Mouse (Mus musculus): Measurements from ENCODE around the gene Rhoa. TPM values are rescaled to one million over a fixed set of nuclear protein-coding genes. Genes with fewer than 3 reads are reported as not detected.

Rhoa gene
- total and polyA plus RNA-seq, 3 experiments: 136 to 426 (median 235) TPM

DNA sequence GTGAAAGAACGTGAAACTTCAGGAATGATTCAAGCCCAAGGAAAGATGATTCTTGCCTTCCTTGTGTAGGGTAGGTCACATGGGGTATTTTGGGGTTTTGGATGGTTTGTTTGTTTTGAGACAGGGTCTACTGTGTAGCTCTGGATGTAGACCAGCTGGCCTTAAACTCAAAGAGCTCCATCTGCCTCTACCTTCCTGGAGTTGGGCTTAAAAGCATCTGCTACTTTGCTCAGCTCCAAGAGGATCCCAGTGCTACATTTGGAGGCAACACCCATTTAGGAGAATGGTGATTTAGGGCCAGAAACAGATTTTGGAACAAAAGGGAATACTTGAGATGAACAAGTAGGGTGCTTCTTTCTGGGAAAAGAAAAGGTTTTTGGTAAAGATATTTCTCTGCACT lies 18.9 kb downstream of the Rhoa start:
- Histone ChIP-seq H3K9me3 (replicated peaks) (no peaks in the 10 kb centered on the region), H3K4me3 (ENCODE audit: low read depth, low read length) (no peak overlapping the region), H3K27me3 (ENCODE audit: insufficient read depth, low read length) (no peaks in the 10 kb centered on the region), H3K4me1 (ENCODE audit: insufficient read depth, low read depth, low read length) (peaks cover 26% of the 10 kb centered on the region), H3K36me3 (replicated peaks) (peaks cover 85% of the 10 kb centered on the region)
- ATAC-seq (ENCODE audit: extremely low read depth, insufficient number of reproducible peaks, low FRiP score, poor library complexity, severe bottlenecking) (no peak), DNase-seq (ENCODE audit: low spot score) (no peak)
- TF ChIP-seq GATA2 (IDR thresholded peaks at IDR 0.05; ENCODE audit: borderline replicate concordance, low read depth, low read length) (no peak), POLR2AphosphoS5 (IDR thresholded peaks at IDR 0.05; ENCODE audit: insufficient replicate concordance, low read depth, low read length) (no peak), CTCF (IDR thresholded peaks at IDR 0.05; ENCODE audit: low read depth, low read length) (no peak), TAL1 (conservative IDR thresholded peaks at IDR 0.05; ENCODE audit: low read depth, low read length) (no peak), GATA1 (IDR thresholded peaks at IDR 0.05; ENCODE audit: borderline replicate concordance, low read length) (no peak)

DNA sequence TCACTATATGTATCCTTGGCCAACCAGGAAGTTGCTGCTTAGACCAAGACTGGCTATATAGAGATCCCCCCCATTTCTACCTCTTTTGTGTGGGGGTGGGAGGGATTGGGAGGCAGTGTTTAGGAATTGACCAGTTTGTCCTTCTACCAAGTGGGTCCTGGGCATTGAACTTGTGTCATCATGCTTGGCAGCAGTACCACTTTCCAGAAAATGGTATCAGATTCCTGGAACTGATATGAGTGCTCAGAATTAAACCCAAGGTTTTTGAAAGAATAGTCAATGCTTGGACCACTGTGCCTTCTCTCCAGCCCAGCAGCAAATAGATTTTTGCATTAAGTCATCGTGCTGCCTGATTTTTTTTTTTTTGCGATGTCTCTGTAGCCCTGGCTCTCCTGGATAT lies 19.9 kb downstream of the Rhoa start:
- Histone ChIP-seq H3K4me3 (ENCODE audit: low read depth, low read length) (no peak overlapping the region), H3K27me3 (ENCODE audit: insufficient read depth, low read length) (no peaks in the 10 kb centered on the region), H3K36me3 (replicated peaks) (peaks cover 85% of the 10 kb centered on the region), H3K9me3 (replicated peaks) (no peaks in the 10 kb centered on the region), H3K4me1 (ENCODE audit: insufficient read depth, low read depth, low read length) (peaks cover 23% of the 10 kb centered on the region)
- DNase-seq (ENCODE audit: low spot score) (no peak), ATAC-seq (ENCODE audit: extremely low read depth, insufficient number of reproducible peaks, low FRiP score, poor library complexity, severe bottlenecking) (no peak)
- TF ChIP-seq TAL1 (conservative IDR thresholded peaks at IDR 0.05; ENCODE audit: low read depth, low read length): no peak
- TF ChIP-seq CTCF (IDR thresholded peaks at IDR 0.05; ENCODE audit: low read depth, low read length): no peak
- no peak for TF ChIP-seq GATA2 (IDR thresholded peaks at IDR 0.05; ENCODE audit: borderline replicate concordance, low read depth, low read length)
- no peak for TF ChIP-seq POLR2AphosphoS5 (IDR thresholded peaks at IDR 0.05; ENCODE audit: insufficient replicate concordance, low read depth, low read length)
- TF ChIP-seq GATA1 (IDR thresholded peaks at IDR 0.05; ENCODE audit: borderline replicate concordance, low read length): no peak

DNA sequence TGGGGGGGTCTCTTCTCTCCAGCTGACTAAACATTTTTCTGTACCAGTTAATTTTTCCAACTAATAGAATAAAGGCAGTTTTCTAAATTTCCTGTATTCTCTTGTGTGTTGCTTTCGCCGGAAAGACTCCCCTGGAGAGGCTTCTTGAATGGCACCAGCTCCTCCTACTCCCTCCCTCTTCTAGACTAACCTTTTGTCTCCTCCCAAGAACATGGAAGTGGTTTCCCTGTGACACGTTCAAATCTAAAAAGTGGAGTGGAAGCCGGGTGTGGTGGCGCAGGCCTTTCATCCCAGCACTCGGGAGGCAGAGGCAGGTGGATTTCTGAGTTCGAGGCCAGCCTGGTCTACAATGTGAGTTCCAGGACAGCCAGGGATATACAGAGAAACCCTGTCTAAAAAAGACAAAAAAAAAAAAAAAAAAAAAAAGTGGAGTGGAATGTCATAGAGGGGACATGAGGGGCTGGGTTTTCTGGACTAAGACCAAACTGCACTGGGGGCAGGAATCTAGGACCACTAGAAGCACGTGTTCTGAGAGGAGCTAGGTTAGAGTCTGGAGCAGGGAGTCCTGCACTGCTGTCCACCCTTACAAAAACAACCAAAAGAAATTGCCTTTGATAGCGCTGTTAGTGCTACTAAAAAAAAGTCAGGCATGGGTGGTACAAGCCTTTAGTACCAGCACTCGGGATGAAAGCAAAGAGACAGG lies 32.1 kb downstream of the Rhoa start:
- Histone ChIP-seq H3K36me3 (replicated peaks) (peaks cover 64% of the 10 kb centered on the region), H3K27me3 (ENCODE audit: insufficient read depth, low read length) (no peaks in the 10 kb centered on the region), H3K9me3 (replicated peaks) (no peaks in the 10 kb centered on the region), H3K4me1 (ENCODE audit: insufficient read depth, low read depth, low read length) (peaks cover 49% of the 10 kb centered on the region), H3K4me3 (ENCODE audit: low read depth, low read length) (peak overlapping the region; percentile 91; the same call in 1 of the 2 replicates)
- DNase-seq (ENCODE audit: low spot score) (no peak), ATAC-seq (ENCODE audit: extremely low read depth, insufficient number of reproducible peaks, low FRiP score, poor library complexity, severe bottlenecking) (no peak)
- TF ChIP-seq POLR2AphosphoS5 (IDR thresholded peaks at IDR 0.05; ENCODE audit: insufficient replicate concordance, low read depth, low read length) (no peak), CTCF (IDR thresholded peaks at IDR 0.05; ENCODE audit: low read depth, low read length) (no peak), TAL1 (conservative IDR thresholded peaks at IDR 0.05; ENCODE audit: low read depth, low read length) (no peak), GATA2 (IDR thresholded peaks at IDR 0.05; ENCODE audit: borderline replicate concordance, low read depth, low read length) (no peak), GATA1 (IDR thresholded peaks at IDR 0.05; ENCODE audit: borderline replicate concordance, low read length) (no peak)

DNA sequence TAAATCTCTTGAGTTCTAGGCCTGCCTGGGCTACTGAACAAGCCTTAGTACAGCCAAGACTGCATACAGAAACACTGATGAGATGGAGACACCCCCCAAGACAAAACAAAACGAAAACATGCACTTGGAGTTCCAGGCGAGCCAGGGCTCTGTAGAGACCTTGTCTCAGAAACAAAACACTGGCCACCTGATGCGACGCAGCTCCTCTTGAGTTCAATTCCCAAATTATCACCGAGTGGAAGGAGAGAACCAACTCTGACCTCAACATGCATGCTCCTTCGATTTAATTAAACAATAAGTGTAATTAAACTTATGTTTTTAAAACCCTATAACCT lies 32.6 kb downstream of the Rhoa start:
- peaks cover 52% of the 10 kb centered on the region for H3K4me1 ChIP-seq (ENCODE audit: insufficient read depth, low read depth, low read length)
- peaks cover 59% of the 10 kb centered on the region for H3K36me3 ChIP-seq (replicated peaks)
- ATAC-seq (ENCODE audit: extremely low read depth, insufficient number of reproducible peaks, low FRiP score, poor library complexity, severe bottlenecking) (no peak), DNase-seq (ENCODE audit: low spot score) (no peak)
- no peaks in the 10 kb centered on the region for H3K27me3 ChIP-seq (ENCODE audit: insufficient read depth, low read length)
- peak overlapping the region; percentile 91; the same call in 1 of the 2 replicates for H3K4me3 ChIP-seq (ENCODE audit: low read depth, low read length)
- no peaks in the 10 kb centered on the region for H3K9me3 ChIP-seq (replicated peaks)
- TF ChIP-seq CTCF (IDR thresholded peaks at IDR 0.05; ENCODE audit: low read depth, low read length) (no peak), POLR2AphosphoS5 (IDR thresholded peaks at IDR 0.05; ENCODE audit: insufficient replicate concordance, low read depth, low read length) (no peak), TAL1 (conservative IDR thresholded peaks at IDR 0.05; ENCODE audit: low read depth, low read length) (no peak), GATA2 (IDR thresholded peaks at IDR 0.05; ENCODE audit: borderline replicate concordance, low read depth, low read length) (no peak), GATA1 (IDR thresholded peaks at IDR 0.05; ENCODE audit: borderline replicate concordance, low read length) (no peak)

DNA sequence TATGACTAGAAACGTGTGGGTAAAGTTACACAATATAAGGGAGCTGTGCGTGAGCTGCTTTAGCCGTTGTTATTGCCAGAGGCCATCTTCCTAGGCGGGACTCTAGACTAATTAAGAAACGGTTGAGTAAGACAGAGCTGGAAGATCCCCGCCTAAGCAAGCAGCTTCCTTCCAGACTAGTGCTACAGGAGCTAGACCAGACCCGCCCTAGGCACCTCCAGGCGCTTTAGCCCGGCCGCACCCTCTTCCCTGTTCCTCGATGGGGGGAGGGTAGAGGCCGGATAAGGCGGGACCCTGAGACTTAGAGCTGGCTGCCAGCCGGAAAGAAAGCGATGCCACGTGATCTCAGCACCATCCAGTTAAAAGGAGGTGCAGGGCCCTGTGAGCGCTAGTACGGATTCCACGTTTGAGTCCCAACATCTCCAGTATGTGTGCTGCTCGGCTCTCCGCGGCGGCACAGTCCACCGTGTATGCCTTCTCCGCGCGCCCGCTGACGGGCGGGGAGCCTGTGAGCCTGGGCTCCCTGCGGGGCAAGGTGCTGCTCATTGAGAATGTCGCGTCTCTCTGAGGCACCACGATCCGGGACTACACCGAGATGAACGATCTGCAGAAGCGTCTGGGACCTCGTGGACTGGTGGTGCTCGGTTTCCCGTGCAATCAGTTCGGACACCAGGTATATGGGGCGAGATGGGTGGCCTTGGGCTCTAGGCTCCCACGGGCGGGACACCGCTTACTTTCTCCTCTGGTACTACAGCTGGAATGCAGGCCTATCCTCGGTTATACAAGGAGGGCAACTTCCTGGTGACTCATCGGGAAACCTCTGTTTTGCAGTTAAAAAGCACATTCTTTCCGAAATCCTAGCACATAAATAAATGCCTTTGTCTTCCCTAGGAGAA lies 33.2 kb downstream of the Rhoa start, which contains the start of gene Gpx1:
Gene Gpx1 (plus strand): TSS at position 18 of the 896 bp plus-strand sequence.
- H3K27me3 ChIP-seq (ENCODE audit: insufficient read depth, low read length): no peaks in the 10 kb centered on the region
- H3K9me3 ChIP-seq (replicated peaks): no peaks in the 10 kb centered on the region
- ATAC-seq (ENCODE audit: extremely low read depth, insufficient number of reproducible peaks, low FRiP score, poor library complexity, severe bottlenecking) (peak; percentile 82), DNase-seq (ENCODE audit: low spot score) (peak; percentile 96)
- peak within 1 kb of the TSS; percentile 91 for H3K4me3 ChIP-seq (ENCODE audit: low read depth, low read length)
- H3K4me1 ChIP-seq (ENCODE audit: insufficient read depth, low read depth, low read length): peaks cover 58% of the 10 kb centered on the region
- peaks cover 54% of the 10 kb centered on the region for H3K36me3 ChIP-seq (replicated peaks)
- TF ChIP-seq POLR2AphosphoS5 (IDR thresholded peaks at IDR 0.05; ENCODE audit: insufficient replicate concordance, low read depth, low read length): peak; percentile 93
- no peak for TF ChIP-seq GATA2 (IDR thresholded peaks at IDR 0.05; ENCODE audit: borderline replicate concordance, low read depth, low read length)

DNA sequence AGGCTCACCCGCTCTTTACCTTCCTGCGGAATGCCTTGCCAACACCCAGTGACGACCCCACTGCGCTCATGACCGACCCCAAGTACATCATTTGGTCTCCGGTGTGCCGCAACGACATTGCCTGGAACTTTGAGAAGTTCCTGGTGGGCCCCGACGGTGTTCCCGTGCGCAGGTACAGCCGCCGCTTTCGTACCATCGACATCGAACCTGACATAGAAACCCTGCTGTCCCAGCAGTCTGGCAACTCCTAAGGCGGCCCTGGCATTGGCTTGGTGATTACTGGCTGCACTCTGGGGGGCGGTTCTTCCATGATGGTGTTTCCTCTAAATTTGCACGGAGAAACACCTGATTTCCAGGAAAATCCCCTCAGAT lies 33.9 kb downstream of the Rhoa start:
- Histone ChIP-seq H3K4me1 (ENCODE audit: insufficient read depth, low read depth, low read length) (peaks cover 64% of the 10 kb centered on the region), H3K27me3 (ENCODE audit: insufficient read depth, low read length) (no peaks in the 10 kb centered on the region), H3K36me3 (replicated peaks) (peaks cover 46% of the 10 kb centered on the region), H3K9me3 (replicated peaks) (no peaks in the 10 kb centered on the region), H3K4me3 (ENCODE audit: low read depth, low read length) (peak overlapping the region; percentile 91)
- ATAC-seq (ENCODE audit: extremely low read depth, insufficient number of reproducible peaks, low FRiP score, poor library complexity, severe bottlenecking): no peak
- no peak for DNase-seq (ENCODE audit: low spot score)
- no peak for TF ChIP-seq TAL1 (conservative IDR thresholded peaks at IDR 0.05; ENCODE audit: low read depth, low read length)
- no peak for TF ChIP-seq CTCF (IDR thresholded peaks at IDR 0.05; ENCODE audit: low read depth, low read length)
- no peak for TF ChIP-seq POLR2AphosphoS5 (IDR thresholded peaks at IDR 0.05; ENCODE audit: insufficient replicate concordance, low read depth, low read length)
- no peak for TF ChIP-seq GATA2 (IDR thresholded peaks at IDR 0.05; ENCODE audit: borderline replicate concordance, low read depth, low read length)
- TF ChIP-seq GATA1 (IDR thresholded peaks at IDR 0.05; ENCODE audit: borderline replicate concordance, low read length): no peak
